ENCODE assay signal across 25 mouse cellular contexts in the genomic region with DNA sequence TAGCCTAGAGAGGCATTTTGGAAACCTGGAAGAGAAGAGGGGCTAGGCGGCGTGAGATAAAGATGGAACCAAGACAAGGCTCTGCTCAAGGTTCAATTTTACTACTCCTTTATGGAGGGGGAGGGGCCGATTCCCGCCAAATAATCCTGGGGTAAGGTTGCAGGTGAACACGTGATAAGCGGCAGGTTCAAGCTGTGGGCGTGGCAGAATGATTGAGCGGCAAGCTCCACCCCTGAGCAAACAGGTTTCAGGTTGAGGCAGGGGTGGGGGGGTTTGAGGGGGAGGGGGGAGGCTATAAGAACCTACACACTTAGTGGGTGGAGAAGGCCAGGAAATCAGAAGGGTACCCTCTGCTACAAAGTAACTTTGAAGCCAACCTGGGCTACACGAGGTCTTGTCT. TPM values are rescaled to one million over a fixed set of nuclear protein-coding genes. Genes with fewer than 3 reads are reported as not detected.
DNase-seq lines count a peak whose midpoint lies in the region; ATAC-seq lines count a peak whose summit lies in the region.
"Had no signal": no experiment of that assay in that cellular context is flagged by ENCODE, and none has a peak within 500 bp of the region (broad histone marks: within the 10 kb centered on the region; RNA-seq: fewer than 3 reads in every experiment).

No protein-coding gene starts in this region.

- H3K4me3 ChIP-seq in forebrain, embryonic 14.5 days (ENCODE audit: low read depth, low read length), result no peak overlapping the region
- H3K4me3 ChIP-seq: embryonic facial prominence, embryonic 10.5 days; embryonic facial prominence, embryonic 12.5 days; forebrain, embryonic 13.5 days had no signal

- no peaks in the 10 kb centered on the region for H3K36me3 ChIP-seq in forebrain, embryonic 14.5 days (ENCODE audit: control insufficient read depth, insufficient read depth, low read length)
- H3K36me3 ChIP-seq: embryonic facial prominence, embryonic 10.5 days; embryonic facial prominence, embryonic 12.5 days; G1E had no signal

- H3K4me1 ChIP-seq in forebrain, embryonic 14.5 days (ENCODE audit: control insufficient read depth, insufficient read depth, low read length), result no peaks in the 10 kb centered on the region
- H3K4me1 ChIP-seq: embryonic facial prominence, embryonic 10.5 days; embryonic facial prominence, embryonic 12.5 days; forebrain, embryonic 13.5 days had no signal

- ATAC-seq in CD4-positive, CD25-positive, alpha-beta regulatory T cell, adult 4 months, result no peak
- no peak for ATAC-seq in forebrain, embryonic 14.5 days
- ATAC-seq: forebrain, embryonic 13.5 days; forebrain, embryonic 16.5 days; Patski had no signal

- H3K9ac ChIP-seq in forebrain, embryonic 14.5 days (ENCODE audit: low read length), result no peak overlapping the region
- H3K9ac ChIP-seq: embryonic facial prominence, embryonic 12.5 days; forebrain, embryonic 13.5 days had no signal

- H3K27ac ChIP-seq in forebrain, embryonic 14.5 days (ENCODE audit: low read depth, low read length), result no peak overlapping the region
- H3K27ac ChIP-seq: embryonic facial prominence, embryonic 10.5 days; embryonic facial prominence, embryonic 12.5 days; forebrain, embryonic 13.5 days had no signal

- 96% methylated on average over 9 of the region's 9 CpGs for WGBS in forebrain, embryonic 14.5 days

- 0 out of 2 replicates have a peak, but pooled peaks cover 5% of the 10 kb centered on the region for H3K9me3 ChIP-seq in forebrain, embryonic 14.5 days (replicated peaks; ENCODE audit: control insufficient read depth, low read length)
- H3K9me3 ChIP-seq: embryonic facial prominence, embryonic 12.5 days; G1E had no signal

- intact Hi-C loops in left cerebral cortex, postnatal 36 days (cut with DNase I), result no loop called here

- peak; percentile 35 for DNase-seq in CD4-positive, CD25-positive, alpha-beta regulatory T cell, adult 2 months (ENCODE audit: low read depth, low spot score)
- DNase-seq in A20 (ENCODE audit: low read depth, low spot score), result peak; percentile 95
- peak; percentile 46 for DNase-seq in R1 (ENCODE audit: low read depth, low spot score)
- peak; percentile 59 for DNase-seq in induced T-regulatory cell, adult 2 months (ENCODE audit: low read depth)
- DNase-seq in embryo, embryonic 10.5 days (ENCODE audit: low spot score), result no peak
- DNase-seq in forebrain, embryonic 14.5 days (ENCODE audit: low spot score), result no peak
- no peak for DNase-seq in left cerebral cortex, postnatal 36 days (ENCODE audit: low spot score in 2 of 2)
- DNase-seq: adrenal gland, adult 2 months; adrenal gland, postnatal 10 days; adrenal gland, postnatal 25 days; cerebellum, adult 11 months; cerebellum, adult 18-20 months; cerebellum, adult 8-10 months; cerebellum, adult 9-11 months; cerebellum, postnatal 14 days; cerebellum, postnatal 36 days had no signal

- H3K4me2 ChIP-seq in forebrain, embryonic 14.5 days (ENCODE audit: low read length), result no peak overlapping the region
- H3K4me2 ChIP-seq: embryonic facial prominence, embryonic 12.5 days; forebrain, embryonic 13.5 days had no signal

- no peaks in the 10 kb centered on the region for H3K27me3 ChIP-seq in forebrain, embryonic 14.5 days (replicated peaks; ENCODE audit: control insufficient read depth, insufficient read depth, low read length)
- H3K27me3 ChIP-seq: CH12.LX; embryonic facial prominence, embryonic 12.5 days; forebrain, embryonic 13.5 days; Patski had no signal

RNA-seq across cellular contexts. Expression of a gene that starts 16.2 kb away (rescaled TPM):
- polyA plus RNA-seq in CD4-positive, CD25-positive, alpha-beta regulatory T cell, adult 4 months (2017; shearing (Covaris generic)), result 10 to 100 TPM; 74.7 to 91.5 TPM
- 0.33 and 0.36 TPM in 2 replicates for polyA plus RNA-seq in forebrain, embryonic 14.5 days (2014; fragmentation: Nextera tagmentation; extraction: Ambion mirVana)
- under 1 TPM; 0.20 to 0.22 TPM for total RNA-seq in left cerebral cortex, postnatal 36 days (2021)
- total RNA-seq: common myeloid progenitor, adult 5-6 weeks had no signal
- polyA plus RNA-seq: G1E had no signal

RNA-seq across cellular contexts. Expression of a gene that starts 42.7 kb away (rescaled TPM):
- polyA plus RNA-seq in CD4-positive, CD25-positive, alpha-beta regulatory T cell, adult 4 months (2017; shearing (Covaris generic)), result 1 to 10 TPM; 5.6 to 8.7 TPM
- 0.38 and 0.48 TPM in 2 replicates for polyA plus RNA-seq in forebrain, embryonic 14.5 days (2014; fragmentation: Nextera tagmentation; extraction: Ambion mirVana)
- total RNA-seq in left cerebral cortex, postnatal 36 days (2021), result under 1 TPM; 0.54 to 0.89 TPM
- polyA plus RNA-seq: G1E had no signal

RNA-seq across cellular contexts. Expression of a gene that starts 52.7 kb away (rescaled TPM):
- 1 to 10 TPM; 2.3 to 4.9 TPM for polyA plus RNA-seq in CD4-positive, CD25-positive, alpha-beta regulatory T cell, adult 4 months (2017; shearing (Covaris generic))
- 4.5 and 5.6 TPM in 2 replicates for polyA plus RNA-seq in forebrain, embryonic 14.5 days (2014; fragmentation: Nextera tagmentation; extraction: Ambion mirVana)
- 1 to 10 TPM; 5.1 to 7.0 TPM for total RNA-seq in left cerebral cortex, postnatal 36 days (2021)
- polyA plus RNA-seq: G1E had no signal

Comparison
In these comparisons a context has a peak if more than half of its experiments do, and no peak if none do; other contexts are left out.
1. DNase-seq: peak in CD4-positive, CD25-positive, alpha-beta regulatory T cell, adult 2 months (single experiment), A20 (single experiment), R1 (single experiment) and induced T-regulatory cell, adult 2 months (single experiment); none in embryo, embryonic 10.5 days (single experiment), forebrain, embryonic 14.5 days (single experiment) and left cerebral cortex, postnatal 36 days (0 of 2).
2. RNA of a gene that starts 16.2 kb away (polyA plus RNA-seq): 74.7 to 91.5 TPM in CD4-positive, CD25-positive, alpha-beta regulatory T cell, adult 4 months; 0.33 to 0.36 TPM in forebrain, embryonic 14.5 days; every median in the first group is over 10 times any median in the second.